Mouse (Mus musculus) mouse trophoblast stem cell (cell line): ENCODE measurements around the gene Grap.

Experiments
- in situ Hi-C, 2 experiments: fragments of 300-500 bp; cut with MseI, MboI; formaldehyde crosslinking; loops; 2 replicates in 1 of 2; 3 replicates in 1 of 2; pipeline ENCODE4 v1.15.1; 2025

Grap gene

DNA sequence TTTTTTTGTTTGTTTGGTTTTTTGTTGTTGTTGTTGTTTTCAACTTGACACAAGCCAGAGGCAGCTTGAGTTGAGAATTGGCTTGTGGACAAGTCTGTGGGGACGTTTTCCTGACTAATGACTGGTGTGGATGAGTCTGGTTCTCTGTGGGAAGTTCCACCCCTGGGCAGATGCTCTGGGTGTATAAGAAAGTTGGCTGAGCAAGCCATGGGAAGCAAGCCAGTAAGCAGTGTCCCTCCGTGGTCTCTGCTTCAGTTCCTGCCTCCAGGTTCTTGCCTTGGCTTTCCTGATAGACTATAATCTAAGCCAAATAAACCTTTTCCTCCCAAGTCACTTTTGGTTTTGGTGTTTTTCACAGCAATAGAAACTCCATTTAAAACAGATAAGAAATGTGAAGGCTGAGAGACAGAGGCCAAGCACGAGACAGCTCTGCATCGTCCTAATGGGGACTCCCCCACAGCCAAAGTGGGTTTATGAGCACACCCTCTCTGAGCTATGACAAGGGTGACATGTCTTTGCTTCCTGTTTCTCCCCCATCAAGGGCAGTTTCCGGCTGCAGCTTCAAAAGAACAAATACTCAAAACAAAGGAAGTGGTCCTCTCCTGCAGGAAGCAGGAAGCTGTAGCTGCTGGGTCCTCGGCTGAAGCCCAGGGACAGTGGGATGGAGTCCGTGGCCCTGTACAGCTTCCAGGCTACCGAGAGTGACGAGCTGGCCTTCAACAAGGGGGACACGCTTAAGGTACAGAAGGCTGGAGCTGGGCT is at the start of gene Grap:
Gene Grap (plus strand): TSS at position 580 of the 762 bp plus-strand sequence.
- in situ Hi-C loops: no loop called here

DNA sequence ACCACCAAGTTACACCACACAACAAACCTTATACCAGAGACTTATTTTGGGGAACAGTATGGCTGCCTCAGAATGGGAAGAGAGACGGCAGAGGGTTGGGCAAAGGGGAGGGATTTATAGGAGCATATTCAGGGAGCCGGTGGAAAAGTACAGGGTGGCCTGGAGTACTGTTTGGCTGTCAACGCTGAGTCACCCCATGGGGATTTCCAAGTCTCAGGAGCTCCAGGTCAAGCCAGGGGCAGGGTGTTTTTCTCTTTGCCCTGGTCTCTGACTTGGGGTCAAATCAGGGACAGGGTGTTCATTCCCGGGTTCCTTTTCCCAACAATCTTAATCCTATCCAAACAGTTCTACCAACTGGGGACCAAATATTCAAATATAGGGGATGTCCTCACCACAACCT is 45.0 kb upstream of the Grap start:
- in situ Hi-C loops: no loop called here

DNA sequence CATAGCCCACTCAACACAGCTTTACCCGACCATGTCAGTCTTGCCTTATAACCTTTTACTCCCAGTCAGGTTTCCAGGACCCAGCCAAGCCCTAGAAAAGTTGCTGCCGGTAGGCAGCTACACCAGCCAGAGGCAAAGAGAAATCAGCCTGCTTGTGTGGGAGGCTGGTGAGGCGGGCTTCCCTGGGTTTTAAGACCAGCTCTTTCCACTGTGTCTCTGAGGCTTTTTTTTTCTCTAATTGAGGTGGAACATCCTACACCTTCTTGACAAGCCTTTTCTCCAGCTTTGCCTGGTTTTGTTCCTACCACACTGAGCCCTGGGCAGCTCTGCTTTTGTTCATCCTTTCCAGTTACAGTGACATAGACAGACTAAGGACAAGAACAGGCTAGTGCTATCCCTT is 41.9 kb upstream of the Grap start:
- in situ Hi-C loops: loop anchor here in 1 of 2 experiments (10.0 kb wide), 1 partner anchor 196 kb away; no protein-coding TSS in a partner anchor

DNA sequence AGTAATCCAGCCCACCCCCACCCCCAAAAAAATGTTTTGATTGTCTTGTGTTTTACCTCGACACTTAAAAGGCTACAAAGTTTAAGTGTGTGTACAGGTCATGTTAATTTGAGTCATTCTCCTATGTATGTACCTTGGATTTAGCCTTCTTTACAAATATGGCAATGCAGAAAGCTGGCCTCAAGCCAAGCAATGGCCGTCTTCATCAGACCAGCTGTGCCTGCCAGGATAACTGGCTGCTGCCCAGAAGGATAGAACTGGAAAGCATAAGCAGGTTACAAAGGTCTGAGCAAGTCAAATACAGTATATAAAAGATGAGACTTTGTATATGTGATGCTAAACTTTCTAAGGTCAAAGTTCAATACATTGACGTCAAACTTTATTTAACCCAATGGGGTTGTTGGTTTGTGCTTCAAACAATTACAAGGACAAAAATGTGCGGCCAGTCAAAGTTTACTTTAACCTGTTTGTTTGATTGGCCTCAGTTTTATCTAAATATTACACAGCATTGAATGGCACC is 40.9 kb upstream of the Grap start:
- in situ Hi-C loops: loop anchor here in 1 of 2 experiments (10.0 kb wide), 1 partner anchor 197 kb away; no protein-coding TSS in a partner anchor

DNA sequence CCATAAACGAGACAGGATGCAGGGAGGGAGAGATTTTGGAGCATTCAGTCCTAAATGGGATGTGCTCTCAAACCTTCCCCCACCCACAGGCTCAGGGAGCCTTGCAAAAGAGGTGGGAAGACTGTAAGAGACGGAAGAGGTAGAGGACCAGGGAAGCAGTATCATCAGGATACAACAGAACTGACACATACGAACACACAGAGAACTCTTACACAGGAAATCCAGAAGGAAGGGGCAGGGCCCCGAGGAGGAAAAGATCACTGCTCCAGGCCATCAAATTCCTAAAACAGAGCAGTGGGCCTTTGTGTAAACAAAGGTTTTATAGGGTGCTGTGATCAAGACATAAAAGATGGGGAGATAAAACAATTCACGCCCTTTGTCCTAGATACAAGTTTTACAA is 38.7 kb upstream of the Grap start:
- in situ Hi-C loops: loop anchor here in 1 of 2 experiments (10.0 kb wide), 1 partner anchor 200 kb away; no protein-coding TSS in a partner anchor

DNA sequence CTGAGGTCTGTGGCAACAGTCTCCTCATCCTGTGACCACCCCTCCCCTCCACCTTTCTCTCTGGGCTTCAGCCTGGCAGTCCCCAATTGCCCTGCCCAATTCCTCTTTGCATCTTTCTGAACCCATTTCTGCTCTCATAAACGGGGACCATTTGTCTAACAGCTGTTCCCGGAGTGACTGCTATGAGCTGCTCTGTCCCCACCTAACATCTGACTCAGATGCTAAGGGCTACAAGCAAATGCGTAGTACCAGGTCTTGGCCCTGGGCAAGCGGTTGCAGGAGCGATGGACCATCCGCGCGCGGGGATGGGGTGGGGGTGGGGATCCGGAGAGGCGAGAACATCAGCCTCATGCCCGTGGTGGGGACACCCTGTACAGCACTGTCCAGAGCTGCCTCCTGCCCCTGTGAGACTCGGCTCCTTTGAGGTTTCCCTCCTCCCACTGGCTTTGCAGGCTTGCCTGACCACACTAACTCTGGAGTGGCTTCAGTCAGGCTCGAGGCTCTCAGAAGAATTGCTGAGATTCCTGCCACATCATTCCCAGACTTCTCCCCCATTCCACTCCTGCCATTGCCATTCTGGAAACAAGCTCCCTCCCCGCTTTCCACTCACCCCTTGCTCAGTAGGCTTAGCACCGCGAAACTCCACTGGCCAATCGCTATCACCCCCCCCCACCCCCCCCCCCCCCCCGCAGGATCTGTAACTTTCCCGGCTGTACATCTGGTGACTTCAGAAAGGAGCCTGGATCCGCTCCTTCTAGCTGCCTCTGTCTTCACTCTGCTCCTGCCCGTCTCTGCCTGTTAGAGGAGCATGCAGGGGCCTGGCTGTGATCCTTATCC is 37.2 kb upstream of the Grap start:
- in situ Hi-C loops: loop anchor here (5.0 to 10.0 kb wide), 2 partner anchors 199 to 201 kb away; no protein-coding TSS in a partner anchor

DNA sequence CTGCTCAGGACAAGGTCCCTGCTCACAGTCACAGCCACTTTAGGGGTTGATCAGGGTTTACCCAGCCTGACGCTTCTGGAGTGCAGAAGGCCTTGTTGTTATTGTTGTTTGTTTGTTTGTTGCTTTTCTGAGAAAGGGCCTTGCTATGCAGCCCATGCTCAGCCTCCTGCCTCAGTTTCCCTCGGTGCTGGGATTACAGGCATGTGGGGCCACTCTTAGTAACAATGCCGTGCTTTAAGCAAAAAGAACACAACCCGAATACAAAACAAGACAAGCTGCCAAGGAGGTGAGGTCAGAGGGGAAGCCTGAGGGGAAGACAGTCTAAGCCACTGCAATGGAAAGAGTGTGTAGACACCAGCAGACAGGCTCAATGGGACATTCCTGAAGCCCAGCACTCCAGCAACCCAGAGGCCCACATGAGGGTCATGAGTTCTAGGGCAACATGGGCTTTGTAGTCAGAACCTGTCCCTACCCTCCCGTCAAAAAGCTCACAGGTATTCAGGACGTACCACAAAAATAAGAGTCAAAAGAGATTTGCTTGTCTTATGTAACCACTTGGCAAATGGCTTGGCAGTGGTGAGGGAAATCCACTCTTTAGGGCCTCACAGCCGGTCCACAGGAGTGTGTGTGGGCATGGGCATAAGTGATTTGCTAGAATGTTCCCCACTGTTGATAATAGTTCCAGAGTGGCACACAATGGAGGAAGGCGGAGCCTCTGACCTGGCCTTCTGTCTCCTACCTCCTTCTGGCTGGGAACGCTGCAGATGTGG is 36.4 kb upstream of the Grap start:
- in situ Hi-C loops: loop anchor here (5.0 to 10.0 kb wide), 2 partner anchors 199 to 202 kb away; no protein-coding TSS in a partner anchor

DNA sequence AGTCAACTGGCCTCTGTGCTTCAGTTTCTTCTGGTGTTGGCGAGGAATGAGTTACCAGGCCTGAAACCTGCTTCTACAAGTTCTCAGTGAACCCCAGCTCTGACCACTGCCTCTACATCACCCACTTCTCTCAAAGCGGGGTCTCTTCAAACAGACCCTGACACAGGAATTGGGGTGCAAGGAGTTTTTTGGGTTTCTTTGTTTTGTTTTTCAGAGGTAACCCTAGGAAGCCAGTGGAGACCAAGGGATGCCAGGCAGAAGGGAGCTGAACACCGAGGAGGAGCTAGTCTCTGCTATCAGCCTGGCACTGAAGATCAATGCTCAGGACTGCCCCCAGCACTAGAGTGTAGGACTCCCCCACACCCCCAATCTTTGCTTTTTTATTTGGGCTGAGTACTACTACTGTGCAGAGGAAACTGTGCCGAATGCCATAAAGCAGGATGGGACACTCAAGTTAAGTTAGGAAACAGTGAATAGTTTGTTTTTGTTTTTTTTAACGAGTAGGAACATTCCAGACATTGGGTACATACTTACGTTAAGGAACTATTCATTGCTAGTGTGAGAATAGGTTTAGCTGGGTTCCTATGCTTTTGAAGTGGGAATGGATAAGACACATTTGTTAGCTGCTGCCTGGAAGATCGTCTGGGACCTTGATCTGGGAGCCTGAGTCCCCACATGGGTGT is 35.6 kb upstream of the Grap start:
- in situ Hi-C loops: loop anchor here (5.0 to 10.0 kb wide), 2 partner anchors 200 to 203 kb away; no protein-coding TSS in a partner anchor

DNA sequence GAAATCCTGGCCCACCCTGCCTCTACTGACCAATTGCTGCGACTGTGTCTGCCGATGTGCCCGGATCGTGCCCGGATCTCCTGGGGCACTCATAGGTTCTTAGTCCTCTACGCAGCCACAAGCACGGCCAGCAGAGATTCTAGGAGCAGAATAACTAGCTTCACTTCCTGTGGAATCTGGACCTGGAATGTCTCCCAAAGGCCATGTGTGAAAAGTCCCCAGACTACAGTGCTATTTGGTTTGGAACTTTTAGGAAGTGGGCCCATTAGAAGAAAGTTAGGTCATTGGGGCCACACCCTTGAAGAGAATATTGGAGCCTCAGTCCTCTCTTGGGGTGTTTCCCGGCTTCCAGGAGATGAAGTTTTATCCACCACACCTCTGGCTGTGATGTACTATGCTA is 34.9 kb upstream of the Grap start:
- in situ Hi-C loops: loop anchor here (5.0 to 10.0 kb wide), 2 partner anchors 201 to 203 kb away; no protein-coding TSS in a partner anchor

DNA sequence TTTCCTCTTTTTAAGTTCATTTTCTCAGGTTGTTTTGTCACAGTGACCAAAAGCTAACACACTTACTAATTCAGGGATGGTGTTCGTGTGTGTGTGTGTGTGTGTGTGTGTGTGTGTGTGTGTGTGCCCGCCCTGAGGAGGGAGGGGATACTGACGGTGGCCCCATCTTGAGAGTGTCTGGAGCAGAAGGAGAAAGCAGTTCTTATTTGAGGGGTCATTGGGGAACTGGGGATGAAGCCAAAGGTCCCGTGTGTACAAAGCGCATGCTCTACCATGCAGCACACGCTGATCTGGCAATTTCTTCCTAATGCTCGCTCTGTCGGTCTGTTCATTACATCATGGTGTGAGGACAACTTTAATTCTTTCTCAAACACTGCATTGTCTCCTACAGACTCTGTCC is 34.5 kb upstream of the Grap start:
- in situ Hi-C loops: loop anchor here (5.0 to 10.0 kb wide), 2 partner anchors 201 to 204 kb away; no protein-coding TSS in a partner anchor

DNA sequence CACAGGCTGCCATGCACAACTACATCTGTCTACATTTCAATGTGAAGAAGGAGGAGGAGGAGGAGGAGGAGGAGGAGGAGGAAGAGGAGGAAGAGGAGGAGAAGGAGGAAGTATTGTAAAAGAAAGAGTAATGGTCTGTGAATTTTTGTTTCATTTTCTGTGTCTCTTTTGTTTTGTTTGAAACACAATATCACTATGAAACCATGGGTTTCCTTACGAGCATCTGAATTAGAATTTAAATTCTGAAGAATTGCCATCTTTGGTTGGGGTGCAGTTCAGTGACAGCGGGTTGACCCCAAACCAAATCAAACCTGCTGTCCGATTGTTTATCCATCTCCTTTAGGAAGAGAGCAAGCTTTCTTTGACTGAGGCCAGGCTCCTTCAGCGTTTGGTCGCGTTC is 33.7 kb upstream of the Grap start:
- in situ Hi-C loops: loop anchor here (5.0 to 10.0 kb wide), 2 partner anchors 202 to 205 kb away; no protein-coding TSS in a partner anchor

DNA sequence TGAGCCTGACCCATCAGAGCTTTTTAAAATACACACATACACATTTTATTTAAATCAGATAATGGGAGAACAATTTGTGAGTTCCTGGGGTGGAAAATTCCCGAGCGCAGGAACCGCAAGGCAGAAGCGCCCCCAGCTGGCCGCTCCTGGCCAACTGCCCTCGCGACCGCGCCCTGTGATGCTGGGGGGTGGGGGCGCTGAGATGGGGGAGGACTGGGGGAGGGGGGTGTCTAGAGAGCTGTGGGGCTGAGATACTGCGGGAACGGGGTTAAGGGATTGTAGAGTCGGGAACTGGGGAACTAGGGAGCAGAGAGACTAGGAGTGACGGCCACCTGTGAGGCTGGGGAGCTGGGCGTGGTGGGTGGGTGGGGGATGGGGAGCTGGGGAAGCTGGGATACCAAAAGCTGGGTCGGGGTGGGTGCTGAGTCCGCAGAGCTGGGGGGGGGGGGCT is 33.2 kb upstream of the Grap start:
- in situ Hi-C loops: loop anchor here (5.0 to 10.0 kb wide), 2 partner anchors 203 to 205 kb away; no protein-coding TSS in a partner anchor

DNA sequence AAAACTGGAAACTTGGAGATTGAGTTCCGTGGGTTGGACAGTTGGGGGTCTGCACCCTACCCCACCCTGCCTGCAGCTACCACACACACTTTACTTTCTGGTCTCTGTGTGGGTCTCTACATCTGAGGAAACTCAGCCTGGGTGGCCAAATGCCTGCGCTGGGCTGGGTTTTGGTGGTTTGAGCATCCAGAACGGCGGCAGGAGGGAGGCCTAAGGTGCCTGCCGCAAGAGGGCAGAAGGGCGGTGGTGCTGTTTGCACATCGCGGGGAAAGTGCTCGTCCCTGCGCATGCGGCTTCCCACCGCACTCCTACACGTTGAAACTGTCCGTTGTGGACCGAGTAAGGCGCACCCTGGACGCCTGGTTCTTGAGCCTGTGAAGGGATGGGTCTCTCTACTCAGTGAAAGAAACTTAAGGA is 32.8 kb upstream of the Grap start:
- in situ Hi-C loops: no loop called here

DNA sequence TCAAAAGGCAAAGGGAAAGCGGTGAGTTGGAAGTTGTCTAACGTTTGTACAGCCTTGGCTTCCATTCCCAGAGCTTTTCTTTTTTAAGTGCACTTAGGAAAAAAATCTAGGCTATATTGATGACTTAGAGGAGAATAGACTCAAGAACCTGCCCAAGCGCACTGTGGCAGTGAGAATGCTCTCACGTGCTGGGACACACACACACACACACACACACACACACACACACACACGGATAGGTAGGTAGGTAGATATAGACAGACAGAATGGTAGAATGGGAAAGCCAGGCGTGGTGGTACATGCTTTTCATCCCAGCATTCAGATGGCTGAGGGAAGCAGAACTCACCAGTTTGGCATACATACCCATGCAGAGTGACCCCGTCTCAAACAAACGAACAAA is 32.3 kb upstream of the Grap start:
- in situ Hi-C loops: no loop called here

DNA sequence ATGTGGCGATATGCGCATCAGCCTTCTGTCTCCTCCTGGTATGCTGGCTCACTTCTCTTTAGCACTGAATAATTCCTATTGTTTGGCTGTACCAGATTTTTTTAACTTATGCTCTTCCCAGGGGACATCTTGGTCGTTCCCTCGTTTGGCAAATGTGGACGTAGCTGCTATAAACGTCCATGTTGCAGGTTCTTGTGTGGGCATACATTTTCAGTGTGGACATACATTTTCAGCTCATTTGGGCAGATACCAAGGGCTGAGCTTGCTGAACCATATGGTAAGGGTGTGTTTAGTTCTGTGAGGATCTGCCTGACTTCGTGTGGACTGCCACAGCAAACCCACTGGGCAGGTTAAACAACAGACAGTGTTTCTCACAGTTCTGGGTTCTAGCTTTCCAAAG is 27.9 kb upstream of the Grap start:
- in situ Hi-C loops: loop anchor here (5.0 kb wide), 1 partner anchor 87 kb away; no protein-coding TSS in a partner anchor

DNA sequence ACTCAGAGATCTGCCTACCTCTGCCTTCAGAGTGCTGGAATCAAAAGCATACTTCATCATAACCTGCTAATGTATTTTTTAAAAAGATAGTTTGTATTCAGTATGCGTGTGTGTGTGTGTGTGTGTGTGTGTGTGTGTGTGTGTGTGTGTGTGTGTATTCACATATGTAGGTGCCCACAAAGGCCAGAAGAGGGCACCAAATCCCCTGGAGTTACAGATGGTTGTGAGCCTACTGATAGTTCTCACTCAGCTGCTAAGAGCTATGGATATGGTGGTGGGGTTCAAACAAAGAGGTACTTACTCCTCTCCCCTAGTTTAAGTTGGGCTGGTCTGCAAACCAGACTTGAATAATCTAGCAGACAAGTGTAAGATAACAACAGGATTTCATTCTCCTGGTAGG is 26.6 kb upstream of the Grap start:
- in situ Hi-C loops: loop anchor here (5.0 kb wide), 1 partner anchor 86 kb away; no protein-coding TSS in a partner anchor

DNA sequence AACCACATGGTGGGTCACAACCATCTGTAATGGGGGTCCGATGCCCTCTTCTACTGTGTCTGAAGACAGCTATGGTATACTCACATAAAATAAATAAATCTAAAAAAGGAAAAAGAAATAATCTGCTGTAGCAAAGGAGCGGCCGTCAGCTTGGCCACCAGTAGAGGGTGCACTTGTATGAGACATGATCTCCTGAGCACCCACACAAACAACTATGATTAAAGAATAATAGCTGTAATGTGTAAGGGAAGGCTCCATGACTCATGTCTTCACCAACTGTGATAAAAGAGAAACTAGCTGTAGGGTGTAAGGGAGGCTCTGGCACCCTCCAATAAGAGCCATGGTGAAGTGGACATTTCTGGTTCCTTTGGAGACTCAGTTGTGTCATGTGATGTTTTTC is 23.4 kb upstream of the Grap start:
- in situ Hi-C loops: loop anchor here (5.0 to 10.0 kb wide), 2 partner anchors 83 to 1765 kb away; no protein-coding TSS in a partner anchor

DNA sequence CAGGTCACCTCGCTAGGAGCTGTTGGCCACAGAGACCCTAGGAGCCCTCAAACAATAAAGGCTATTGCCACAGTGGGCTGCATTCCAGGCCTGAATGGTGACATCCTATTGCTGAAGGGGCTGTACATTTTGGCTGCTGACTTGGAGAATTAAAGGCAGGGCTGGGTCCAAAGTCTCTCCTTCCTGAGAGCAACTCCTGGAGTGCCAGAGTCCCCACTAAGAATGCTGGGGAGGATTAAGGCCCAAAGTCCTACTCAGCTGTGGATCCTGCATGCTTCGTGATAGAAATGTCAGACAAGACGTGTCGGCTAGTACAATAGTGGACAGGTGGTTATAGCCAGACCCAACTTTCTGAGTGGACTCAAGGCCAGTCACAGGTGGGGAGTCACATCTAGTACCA is 16.8 kb upstream of the Grap start:
- in situ Hi-C loops: loop anchor here (5.0 to 10.0 kb wide), 2 partner anchors 1769 to 1772 kb away; no protein-coding TSS in a partner anchor

DNA sequence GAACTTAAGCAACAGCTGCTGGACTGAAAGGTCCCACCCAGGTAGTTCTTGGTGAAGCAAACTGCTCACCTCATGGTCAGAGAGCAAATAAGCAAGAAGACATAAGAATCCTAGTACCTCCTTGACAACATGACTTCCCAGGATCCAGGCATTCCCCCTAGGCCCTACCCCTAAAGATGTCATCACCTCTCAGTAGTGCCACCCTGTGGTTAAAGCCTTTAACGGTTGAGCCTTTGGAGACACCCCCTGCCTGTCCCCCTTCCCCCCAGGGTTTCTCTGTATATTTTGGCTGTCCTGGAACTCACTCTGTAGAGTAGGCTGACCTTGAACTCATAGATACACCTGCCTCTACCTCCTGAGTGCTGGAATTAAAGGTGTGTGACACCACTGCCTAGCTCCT is 15.7 kb upstream of the Grap start:
- in situ Hi-C loops: loop anchor here (5.0 to 10.0 kb wide), 2 partner anchors 1770 to 1773 kb away; no protein-coding TSS in a partner anchor

DNA sequence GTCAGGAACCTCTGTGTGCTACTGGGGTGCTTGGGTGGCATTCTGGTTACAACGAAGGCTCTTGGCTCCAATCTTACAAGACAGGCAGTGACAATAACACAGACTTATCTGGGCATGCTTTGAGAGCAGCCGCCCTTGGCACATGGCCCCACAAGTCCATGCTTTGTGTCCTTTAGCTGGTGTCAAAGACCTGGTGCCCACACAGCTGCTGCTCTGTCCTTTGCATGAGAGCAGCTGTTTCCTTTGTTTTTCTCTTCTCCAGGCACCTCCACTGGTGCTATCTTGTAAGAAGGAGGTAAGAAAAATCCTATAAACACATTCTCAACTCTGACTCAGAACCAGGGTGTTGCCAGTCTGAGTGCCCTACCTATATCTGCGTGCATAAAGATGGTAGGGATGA is 15.2 kb upstream of the Grap start:
- in situ Hi-C loops: loop anchor here (5.0 to 10.0 kb wide), 2 partner anchors 1771 to 1773 kb away; no protein-coding TSS in a partner anchor
